ENCODE assay signal across 17 mouse cellular contexts in the genomic region with DNA sequence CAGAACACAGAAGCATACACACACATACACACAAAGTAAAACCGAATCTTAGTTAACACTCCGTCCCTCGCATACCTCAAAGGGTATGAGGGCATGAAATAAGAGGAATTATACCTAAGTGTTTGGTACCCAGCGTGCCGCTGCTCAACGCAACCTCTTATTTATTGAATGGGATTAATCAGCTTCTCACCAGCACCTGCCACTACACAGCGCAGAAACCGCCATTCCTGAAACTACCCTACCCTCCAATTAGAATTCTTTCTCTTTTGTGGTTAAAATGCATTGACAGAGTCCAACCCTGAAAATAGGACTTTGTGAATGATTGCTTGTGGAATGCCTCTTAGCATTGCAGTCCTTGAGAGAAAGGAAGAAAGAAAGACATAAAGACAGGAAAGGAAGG.
"Had no signal": no experiment of that assay in that cellular context is flagged by ENCODE, and none has a peak within 500 bp of the region (broad histone marks: within the 10 kb centered on the region; RNA-seq: fewer than 3 reads in every experiment).

No protein-coding gene starts in this region.

- H3K27me3 ChIP-seq: lung, embryonic 15.5 days; neural tube, embryonic 12.5 days; stomach, embryonic 15.5 days had no signal

- H3K4me3 ChIP-seq: lung, embryonic 15.5 days; megakaryocyte, embryonic 14.5 days; midbrain, embryonic 13.5 days; midbrain, embryonic 15.5 days; neural tube, embryonic 12.5 days; stomach, embryonic 15.5 days had no signal

- H3K4me1 ChIP-seq: neural tube, embryonic 12.5 days; stomach, embryonic 15.5 days had no signal

- H3K9ac ChIP-seq: lung, embryonic 15.5 days; midbrain, embryonic 13.5 days; midbrain, embryonic 15.5 days; neural tube, embryonic 12.5 days; stomach, embryonic 15.5 days had no signal

- H3K27ac ChIP-seq: lung, embryonic 15.5 days; macrophage; midbrain, embryonic 13.5 days; midbrain, embryonic 15.5 days; neural tube, embryonic 12.5 days; stomach, embryonic 15.5 days; stomach, postnatal 0 days had no signal

- ATAC-seq: lung, postnatal 0 days; midbrain, embryonic 13.5 days; midbrain, embryonic 15.5 days had no signal

- DNase-seq: lung, adult 2 months; lung, postnatal 14 days; lung, postnatal 36 days; right cerebral cortex, postnatal 14 days; thymus, adult 2 months; thymus, postnatal 25 days; thymus, postnatal 4 days had no signal

- H3K36me3 ChIP-seq: lung, embryonic 15.5 days; midbrain, embryonic 13.5 days; midbrain, embryonic 15.5 days; neural tube, embryonic 12.5 days; stomach, embryonic 15.5 days had no signal

- H3K9me3 ChIP-seq: lung, embryonic 15.5 days; midbrain, embryonic 13.5 days; midbrain, embryonic 15.5 days; neural tube, embryonic 12.5 days; stomach, embryonic 15.5 days had no signal

- H3K4me2 ChIP-seq: lung, embryonic 15.5 days; midbrain, embryonic 11.5 days; midbrain, embryonic 13.5 days; midbrain, embryonic 15.5 days; neural tube, embryonic 12.5 days; stomach, embryonic 15.5 days had no signal
